In the genomic region with DNA sequence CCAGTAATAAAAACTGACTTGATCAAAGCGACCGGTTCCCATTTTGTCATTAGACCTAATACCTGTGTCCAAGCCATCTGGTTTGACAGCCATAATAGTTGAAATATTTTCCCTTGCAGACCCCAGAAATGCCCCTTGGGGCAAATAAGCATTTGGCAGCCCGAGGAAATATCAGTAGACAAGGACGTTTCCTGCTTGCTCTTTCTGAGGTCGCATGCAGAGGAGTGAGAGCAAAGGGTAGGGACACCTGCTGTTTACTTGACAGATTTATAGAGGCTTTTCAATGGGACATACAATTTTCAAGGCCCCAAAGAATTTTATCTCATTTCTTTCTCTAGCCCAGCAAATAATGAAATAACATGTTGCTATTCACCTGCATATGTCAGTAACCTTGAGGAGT, we compare ENCODE assay signal across 10 mouse cellular contexts.
"Had no signal": no experiment of that assay in that cellular context is flagged by ENCODE, and none has a peak within 500 bp of the region (broad histone marks: within the 10 kb centered on the region; RNA-seq: fewer than 3 reads in every experiment).

No protein-coding gene starts in this region.

- H3K4me1 ChIP-seq: neural tube, embryonic 15.5 days had no signal

- H3K27ac ChIP-seq: limb, embryonic 13.5 days; liver, embryonic 14.5 days; midbrain, embryonic 13.5 days; neural tube, embryonic 15.5 days had no signal

- H3K27me3 ChIP-seq: limb, embryonic 13.5 days; midbrain, embryonic 13.5 days; neural tube, embryonic 15.5 days had no signal

- H3K36me3 ChIP-seq: limb, embryonic 13.5 days; midbrain, embryonic 13.5 days; neural tube, embryonic 15.5 days had no signal

- H3K4me2 ChIP-seq: limb, embryonic 13.5 days; midbrain, embryonic 13.5 days; neural tube, embryonic 15.5 days had no signal

- H3K9ac ChIP-seq: limb, embryonic 13.5 days; liver, embryonic 14.5 days; midbrain, embryonic 13.5 days; neural tube, embryonic 15.5 days had no signal

- H3K4me3 ChIP-seq: limb, embryonic 13.5 days; midbrain, embryonic 13.5 days; myocyte; neural tube, embryonic 15.5 days had no signal

- DNase-seq: kidney, postnatal 10 days; left cerebral cortex, postnatal 4 days; lung, adult 18-20 months; thymus, adult 2 months; thymus, postnatal 25 days had no signal

- ATAC-seq: midbrain, embryonic 13.5 days had no signal

- H3K9me3 ChIP-seq: limb, embryonic 13.5 days; midbrain, embryonic 13.5 days; neural tube, embryonic 15.5 days had no signal
